Mouse (Mus musculus) kidney, postnatal 14 days (tissue): Measurements from ENCODE around the gene Gmpr.

Experiments
- DNase-seq: peaks from one replicate; pipeline ENCODE4 v3.0.0; 2022; ENCODE audit warnings: mixed read lengths

The Gmpr gene

GRCm38 (mm10) chr13:45546946-45547345, 39.7 kb downstream of the Gmpr start:
- no peak for DNase-seq

GRCm38 (mm10) chr13:45547549-45547948, 40.3 kb downstream of the Gmpr start:
- no peak for DNase-seq

GRCm38 (mm10) chr13:45553674-45554073, 46.4 kb downstream of the Gmpr start:
- peak; percentile 70 for DNase-seq

GRCm38 (mm10) chr13:45558367-45558766, 51.1 kb downstream of the Gmpr start:
- DNase-seq = no peak

- no peak for DNase-seq
These were observed 52.0 kb downstream of the Gmpr start for GRCm38 (mm10) chr13:45559258-45559657.

- no peak for DNase-seq
These were observed 53.3 kb downstream of the Gmpr start for GRCm38 (mm10) chr13:45560543-45560942.

- no peak for DNase-seq
These were observed 54.8 kb downstream of the Gmpr start for GRCm38 (mm10) chr13:45562011-45562410.

- no peak for DNase-seq
These were observed 57.7 kb downstream of the Gmpr start for GRCm38 (mm10) chr13:45564946-45565345.

GRCm38 (mm10) chr13:45569932-45570331, 62.7 kb downstream of the Gmpr start:
- DNase-seq = no peak

- DNase-seq = peak; percentile 86
These were observed 64.6 kb downstream of the Gmpr start for GRCm38 (mm10) chr13:45571795-45572262.

GRCm38 (mm10) chr13:45572768-45573167, 65.5 kb downstream of the Gmpr start:
- peak; percentile 68 for DNase-seq

- DNase-seq = peak; percentile 92
These were observed 68.9 kb downstream of the Gmpr start for GRCm38 (mm10) chr13:45576185-45576584.

GRCm38 (mm10) chr13:45577366-45577765, 70.1 kb downstream of the Gmpr start:
- DNase-seq = no peak

GRCm38 (mm10) chr13:45577784-45578183, 70.5 kb downstream of the Gmpr start:
- peak; percentile 84 for DNase-seq

- no peak for DNase-seq
These were observed 72.5 kb downstream of the Gmpr start for GRCm38 (mm10) chr13:45579751-45580150.

- DNase-seq = no peak
These were observed 75.0 kb downstream of the Gmpr start for GRCm38 (mm10) chr13:45582294-45582693.

- no peak for DNase-seq
These were observed 75.8 kb downstream of the Gmpr start for GRCm38 (mm10) chr13:45583061-45583460.

GRCm38 (mm10) chr13:45590898-45591297, 83.7 kb downstream of the Gmpr start:
- DNase-seq = no peak

- no peak for DNase-seq
These were observed 86.7 kb downstream of the Gmpr start for GRCm38 (mm10) chr13:45593914-45594313.

GRCm38 (mm10) chr13:45595416-45595815, 88.2 kb downstream of the Gmpr start:
- DNase-seq = no peak

- DNase-seq = no peak
These were observed 92.6 kb downstream of the Gmpr start for GRCm38 (mm10) chr13:45599831-45600230.

- DNase-seq = no peak
These were observed 93.2 kb downstream of the Gmpr start for GRCm38 (mm10) chr13:45600443-45600842.
